Mouse (Mus musculus) small intestine, adult 2 months (tissue): ENCODE data around the gene Inpp1. TPM values are rescaled to one million over a fixed set of nuclear protein-coding genes. Genes with fewer than 3 reads are reported as not detected.
A peak's percentile ranks its signal among the peaks of the same experiment; 100 is the strongest.

Experiments used
- H3K27ac ChIP-seq: fragments of 200-500 bp; 2 replicates; pipeline ENCODE4 v1.5.1; 2012; ENCODE audit warnings: low read depth, low read length, control low read depth, inconsistent platforms; ENCODE audit not compliant: insufficient read depth
- H3K27me3 ChIP-seq: fragments of 200-500 bp; 2 replicates; pipeline ENCODE4 v1.6.1; 2012; ENCODE audit warnings: mild to moderate bottlenecking, moderate library complexity, low read length, inconsistent platforms; ENCODE audit not compliant: control insufficient read depth, insufficient read depth
- H3K36me3 ChIP-seq: fragments of 200-500 bp; 2 replicates; pipeline ENCODE4 v1.6.1; 2012; ENCODE audit warnings: mild to moderate bottlenecking, low read length, control low read depth, inconsistent platforms; ENCODE audit not compliant: control insufficient read depth, insufficient read depth
- H3K4me1 ChIP-seq: fragments of 200-500 bp; 2 replicates; pipeline ENCODE4 v1.6.1; 2012; ENCODE audit warnings: low read length, inconsistent platforms, mixed read lengths; ENCODE audit not compliant: control insufficient read depth, insufficient read depth, insufficient read length
- H3K4me3 ChIP-seq: fragments of 200-500 bp; 2 replicates; pipeline ENCODE4 v1.5.1; 2012; ENCODE audit warnings: low read depth, mild to moderate bottlenecking, control low read depth, inconsistent platforms, low read length, moderate library complexity
- CTCF ChIP-seq: fragments of 200-500 bp; IDR thresholded peaks from 2 replicates; pipeline ENCODE4 v1.5.1; 2012; ENCODE audit warnings: low read depth, mild to moderate bottlenecking, control low read depth, inconsistent platforms, low read length, moderate library complexity, mixed read lengths; ENCODE audit not compliant: insufficient replicate concordance, insufficient read length; ENCODE audit errors: extremely low read depth
- POLR2A ChIP-seq: fragments of 200-500 bp; IDR thresholded peaks from 2 replicates; pipeline ENCODE4 v1.6.1; 2012; ENCODE audit warnings: low read depth, mild to moderate bottlenecking, control low read depth, inconsistent platforms, low read length, moderate library complexity
- WGBS: fragments of 180-500 bp; shearing (Covaris S2); methylation state at CpG from one replicate; pipeline ENCODE4 v1.1.7; 2018; 5-methylcytosine and 5-hydroxymethylcytosine counted together
- polyA plus RNA-seq: library from polyadenylated mRNA; depleted of rRNA; stranded (reverse); fragments of >200 nt; gene quantifications from 2 replicates; pipeline ENCODE4 v1.2.3, GENCODE M21; 2012

Gene Inpp1
- polyA plus RNA-seq, 1 experiment, result 7.5 TPM

GRCm38 (mm10) chr1:52792701-52793100 is 24.8 kb downstream of the Inpp1 start:
- peaks cover 34% of the 10 kb centered on the region for H3K36me3 ChIP-seq
- H3K4me1 ChIP-seq, result no peaks in the 10 kb centered on the region
- no peak overlapping the region for H3K4me3 ChIP-seq
- TF ChIP-seq POLR2A (no peak), CTCF (no peak)
- H3K27ac ChIP-seq, result no peak overlapping the region
- no peaks in the 10 kb centered on the region for H3K27me3 ChIP-seq

GRCm38 (mm10) chr1:52787254-52787653 is 30.2 kb downstream of the Inpp1 start:
- H3K4me3 ChIP-seq, result no peak overlapping the region
- no peak overlapping the region for H3K27ac ChIP-seq
- H3K27me3 ChIP-seq, result no peaks in the 10 kb centered on the region
- H3K4me1 ChIP-seq, result no peaks in the 10 kb centered on the region
- TF ChIP-seq CTCF (no peak), POLR2A (no peak)
- WGBS, result 93% methylated on average over 1 of the region's 1 CpGs
- H3K36me3 ChIP-seq, result peaks cover 26% of the 10 kb centered on the region

- Histone ChIP-seq H3K27me3 (no peaks in the 10 kb centered on the region), H3K4me1 (no peaks in the 10 kb centered on the region; the same call in 1 of the 2 replicates), H3K36me3 (no peaks in the 10 kb centered on the region), H3K27ac (no peak overlapping the region), H3K4me3 (no peak overlapping the region)
- 39% methylated on average over 7 of the region's 7 CpGs for WGBS
- TF ChIP-seq CTCF (no peak), POLR2A (no peak)
Measured at GRCm38 (mm10) chr1:52765176-52766111, 52.0 kb downstream of the Inpp1 start.

GRCm38 (mm10) chr1:52763894-52764809 is 53.3 kb downstream of the Inpp1 start:
- 47% methylated on average over 4 of the region's 4 CpGs for WGBS
- Histone ChIP-seq H3K36me3 (no peaks in the 10 kb centered on the region), H3K27ac (no peak overlapping the region), H3K4me1 (no peaks in the 10 kb centered on the region; the same call in 1 of the 2 replicates), H3K4me3 (peak overlapping the region; percentile 20; the same call in 1 of the 2 replicates), H3K27me3 (no peaks in the 10 kb centered on the region)
- TF ChIP-seq POLR2A (no peak), CTCF (no peak)

- Histone ChIP-seq H3K27me3 (no peaks in the 10 kb centered on the region), H3K4me1 (peaks cover 2% of the 10 kb centered on the region; the same call in 1 of the 2 replicates), H3K27ac (no peak overlapping the region), H3K36me3 (no peaks in the 10 kb centered on the region), H3K4me3 (no peak overlapping the region)
- 89% methylated on average over 1 of the region's 1 CpGs for WGBS
- TF ChIP-seq POLR2A, result no peak
- TF ChIP-seq CTCF, result no peak
Measured at GRCm38 (mm10) chr1:52758174-52758573, 59.3 kb downstream of the Inpp1 start.

- Histone ChIP-seq H3K4me3 (no peak overlapping the region), H3K4me1 (peaks cover 9% of the 10 kb centered on the region; the same call in 1 of the 2 replicates), H3K27me3 (no peaks in the 10 kb centered on the region), H3K27ac (no peak overlapping the region), H3K36me3 (no peaks in the 10 kb centered on the region)
- TF ChIP-seq CTCF (no peak), POLR2A (no peak)
- WGBS, result 59% methylated on average over 1 of the region's 1 CpGs
Measured at GRCm38 (mm10) chr1:52754331-52754730, 63.2 kb downstream of the Inpp1 start.
